Mouse (Mus musculus): ENCODE measurements around the gene Gm156.

DNA sequence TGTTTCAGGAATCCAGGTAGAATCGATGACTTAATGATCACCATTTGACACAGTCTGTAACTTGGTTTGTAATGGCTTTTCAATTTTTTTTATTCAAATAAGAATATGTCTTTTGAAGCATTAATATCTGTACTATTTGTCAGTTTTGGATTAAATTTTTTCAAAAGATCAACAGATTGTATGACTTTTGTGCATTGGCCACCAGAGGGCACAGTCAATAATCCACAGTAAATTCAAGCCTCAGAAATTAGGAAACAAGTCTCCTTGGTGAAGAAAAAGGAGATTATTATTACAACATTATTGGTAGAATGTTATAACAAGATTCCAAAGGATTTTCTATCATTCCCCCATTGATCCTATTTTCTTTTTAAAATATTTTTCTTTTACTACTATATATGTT lies 41.5 kb upstream of the Gm156 start:
- TF ChIP-seq CTCF (IDR thresholded peaks at IDR 0.05 in 2 of 3, conservative IDR thresholded peaks at IDR 0.05 in 1 of 3; ENCODE audit: control insufficient read depth in 1 of 3, insufficient read depth in 1 of 3, low read depth in 2 of 3, low read length in 3 of 3, poor library complexity in 1 of 3, severe bottlenecking in 1 of 3) (peak in 1 of 3 experiments; percentile 51; a peak in 2 of 6 replicates), MAX (IDR thresholded peaks at IDR 0.05; ENCODE audit: low read length) (no peak), E2F4 (IDR thresholded peaks at IDR 0.05; ENCODE audit: borderline replicate concordance, low read depth, low read length) (no peak), CHD2 (IDR thresholded peaks at IDR 0.05; ENCODE audit: low read length) (no peak), EP300 (IDR thresholded peaks at IDR 0.05; ENCODE audit: low read depth in 1 of 2, low read length in 2 of 2) (no peak), GATA1 (IDR thresholded peaks at IDR 0.05; ENCODE audit: low read depth, low read length) (no peak), POLR2A (IDR thresholded peaks at IDR 0.05; ENCODE audit: control insufficient read depth in 1 of 2, insufficient read depth in 1 of 2, low read depth in 1 of 2, low read length in 2 of 2, poor library complexity in 1 of 2) (no peak), ZNF384 (IDR thresholded peaks at IDR 0.05; ENCODE audit: low read depth, low read length) (0 out of 2 replicates have a peak, but pooled peaks have one; percentile 32), ZKSCAN1 (IDR thresholded peaks at IDR 0.05; ENCODE audit: low read depth, low read length) (no peak), GABPA (IDR thresholded peaks at IDR 0.05; ENCODE audit: low read depth, low read length) (no peak), MYC (IDR thresholded peaks at IDR 0.05; ENCODE audit: low read depth, low read length) (no peak), USF1 (IDR thresholded peaks at IDR 0.05; ENCODE audit: low read depth, low read length) (no peak)

Measured in MEL (cell line).